Mouse (Mus musculus): ENCODE measurements around the gene Ins2. TPM values are rescaled to one million over a fixed set of nuclear protein-coding genes. Genes with fewer than 3 reads are reported as not detected.

Gene Ins2
- total RNA-seq, 2 experiments from 2014 or later, result not detected

- no peak for DNase-seq (ENCODE audit: low spot score in 2 of 2)
- intact Hi-C loops (cut with DNase I), result no loop called here
These were observed 113.4 kb downstream of the Ins2 start for GRCm38 (mm10) chr7:142629806-142630205.

Small RNA genes within 50 kb of the gene (microRNA-seq; reads per million reads assigned to microRNA genes)
- gene Mir483, result 162 to 215 reads per million in 2 experiments

Other genes starting within 250 kb of the Ins2 start
- not detected for gene Tnnt3, start 244.5 kb downstream of the Ins2 start, total RNA-seq (2021)
- gene Mrpl23, start 210.7 kb downstream of the Ins2 start, total RNA-seq (2021), result 1 to 10 TPM; 4.1 to 8.0 TPM
- gene Igf2, start 76.6 kb downstream of the Ins2 start, total RNA-seq (2021), result 100 to 1,000 TPM; 179 to 218 TPM
- gene Gm49394, start 73.4 kb downstream of the Ins2 start, total RNA-seq (2021), result under 1 TPM in 1 of 2 experiments, not detected in 1; 0.11 TPM
- gene Th, start 187.7 kb upstream of the Ins2 start, total RNA-seq (2021), result 1 to 10 TPM in 1 of 2 experiments, under 1 TPM in 1; 0.62 to 2.1 TPM
- not detected for gene Ascl2, start 225.9 kb upstream of the Ins2 start, total RNA-seq (2021)